Mouse (Mus musculus) MEL (cell line): Measurements from ENCODE around the gene Pax6.

Experiments
- BHLHE40 ChIP-seq: IDR thresholded peaks from 2 replicates; pipeline ENCODE4 v1.6.1; 2012; ENCODE audit warnings: low read depth, mild to moderate bottlenecking, inconsistent platforms, low read length, improper control_type of control experiment, borderline replicate concordance
- CHD2 ChIP-seq: IDR thresholded peaks from 2 replicates; pipeline ENCODE4 v1.6.1; 2011; ENCODE audit warnings: low read length, improper control_type of control experiment
- CTCF ChIP-seq, 3 experiments: IDR thresholded peaks in 2 of 3; conservative IDR thresholded peaks in 1 of 3; 2 replicates each; pipeline ENCODE4 v1.5.1; 2011 to 2012; ENCODE audit warnings: low read length in 3 of 3, low read depth in 2 of 3, mild to moderate bottlenecking in 2 of 3, improper control_type of control experiment in 1 of 3, inconsistent platforms in 1 of 3, mixed read lengths in 1 of 3, moderate library complexity in 1 of 3; ENCODE audit not compliant: control insufficient read depth in 1 of 3, insufficient read depth in 1 of 3, poor library complexity in 1 of 3, severe bottlenecking in 1 of 3
- EP300 ChIP-seq, 2 experiments: IDR thresholded peaks; 2 replicates each; pipeline ENCODE4 v1.6.1; 2011; ENCODE audit warnings: improper control_type of control experiment in 2 of 2, low read length in 2 of 2, low read depth in 1 of 2, mild to moderate bottlenecking in 1 of 2
- ETS1 ChIP-seq: IDR thresholded peaks from 2 replicates; pipeline ENCODE4 v1.6.1; 2012; ENCODE audit warnings: low read depth, mild to moderate bottlenecking, inconsistent platforms, low read length, improper control_type of control experiment, moderate library complexity
- GATA1 ChIP-seq: IDR thresholded peaks from 2 replicates; pipeline ENCODE4 v1.6.1; 2011; ENCODE audit warnings: low read depth, low read length, improper control_type of control experiment
- MEF2A ChIP-seq: IDR thresholded peaks from 2 replicates; pipeline ENCODE4 v1.6.1; 2014; ENCODE audit warnings: low read depth, mild to moderate bottlenecking, inconsistent platforms, low read length, improper control_type of control experiment; ENCODE audit not compliant: poor library complexity, insufficient replicate concordance, severe bottlenecking; ENCODE audit errors: extremely low read depth
- RCOR1 ChIP-seq: IDR thresholded peaks from 2 replicates; pipeline ENCODE4 v1.6.1; 2012; ENCODE audit warnings: low read depth, mild to moderate bottlenecking, inconsistent platforms, low read length, improper control_type of control experiment
- SIN3A ChIP-seq: IDR thresholded peaks from 2 replicates; pipeline ENCODE4 v1.6.1; 2012; ENCODE audit warnings: low read length, improper control_type of control experiment, inconsistent platforms

GRCm38 (mm10) chr2:105673054-105673453 lies 4.4 kb downstream of the Pax6 start:
- no peak for TF ChIP-seq MEF2A
- TF ChIP-seq RCOR1 = no peak
- TF ChIP-seq CTCF (IDR thresholded peaks at IDR 0.05 in 2 of 3, conservative IDR thresholded peaks at IDR 0.05 in 1 of 3; ENCODE audit: control insufficient read depth in 1 of 3, insufficient read depth in 1 of 3, low read depth in 2 of 3, low read length in 3 of 3, poor library complexity in 1 of 3, severe bottlenecking in 1 of 3) = no peak
- no peak for TF ChIP-seq BHLHE40
- TF ChIP-seq ETS1 = no peak
- TF ChIP-seq CHD2 = no peak
- no peak for TF ChIP-seq GATA1
- no peak for TF ChIP-seq SIN3A
- no peak for TF ChIP-seq EP300 (IDR thresholded peaks at IDR 0.05; ENCODE audit: low read depth in 1 of 2, low read length in 2 of 2)
